ENCODE assay signal across 8 mouse cellular contexts in genomic region chr2:158153728-158154343, GRCm38 (mm10). TPM values are rescaled to one million over a fixed set of nuclear protein-coding genes. Genes with fewer than 3 reads are reported as not detected.
DNase-seq lines count a peak whose midpoint lies in the region; ATAC-seq and TF ChIP-seq lines count a peak whose summit lies in the region.

No protein-coding gene starts in this region.

- no peak for DNase-seq in kidney, adult 2 months
- DNase-seq in kidney, adult 9 months, result no peak
- DNase-seq in brain, adult 2 months (ENCODE audit: low read depth, low spot score), result peak; percentile 36
- DNase-seq in adrenal gland, postnatal 36 days, result no peak
- no peak for DNase-seq in left cerebral cortex, adult 18-20 months (ENCODE audit: low spot score in 2 of 2)

- H3K4me2 ChIP-seq in heart, embryonic 15.5 days, result peak overlapping the region; percentile 88
- peak overlapping the region; percentile 86 for H3K4me2 ChIP-seq in liver, embryonic 16.5 days (ENCODE audit: low read depth, low read length)
- peak overlapping the region; percentile 60 for H3K4me2 ChIP-seq in neural tube, embryonic 13.5 days

- WGBS in kidney, adult 2 months, result 3% methylated on average over 22 of the region's 22 CpGs
- under 1% methylated on average over 22 of the region's 22 CpGs for WGBS in heart, embryonic 15.5 days
- under 1% methylated on average over 22 of the region's 22 CpGs for WGBS in liver, embryonic 16.5 days (ENCODE audit: insufficient replicate concordance)
- 2% methylated on average over 22 of the region's 22 CpGs for WGBS in neural tube, embryonic 13.5 days

- no peak for TF ChIP-seq POLR2A in kidney, adult 2 months (IDR thresholded peaks at IDR 0.05; ENCODE audit: low read depth, low read length)

- no peak for ATAC-seq in heart, embryonic 15.5 days (replicated peaks; ENCODE audit: insufficient number of reproducible peaks, insufficient read depth, low FRiP score, low read depth)
- ATAC-seq in liver, embryonic 16.5 days (ENCODE audit: low read depth), result peak; percentile 62
- 0 out of 2 replicates have a peak, but pooled peaks have one; percentile 30 for ATAC-seq in neural tube, embryonic 13.5 days (ENCODE audit: low read depth)

- H3K4me3 ChIP-seq in kidney, adult 2 months (ENCODE audit: insufficient read depth, low read depth, low read length), result peak overlapping the region; percentile 32; the same call in 1 of the 2 replicates
- peak overlapping the region; percentile 51 for H3K4me3 ChIP-seq in heart, embryonic 15.5 days
- H3K4me3 ChIP-seq in liver, embryonic 16.5 days (ENCODE audit: low read depth, low read length), result peak overlapping the region; percentile 59
- H3K4me3 ChIP-seq in neural tube, embryonic 13.5 days, result peak overlapping the region; percentile 31

- H3K9ac ChIP-seq in heart, embryonic 15.5 days, result peak overlapping the region; percentile 55
- H3K9ac ChIP-seq in liver, embryonic 16.5 days (ENCODE audit: low read depth, low read length), result peak overlapping the region; percentile 63
- H3K9ac ChIP-seq in neural tube, embryonic 13.5 days, result peak overlapping the region; percentile 62

- no peak overlapping the region for H3K27ac ChIP-seq in kidney, adult 2 months (ENCODE audit: insufficient read depth, low read depth, low read length)
- peak overlapping the region; percentile 53; the same call in 1 of the 2 replicates for H3K27ac ChIP-seq in heart, embryonic 15.5 days
- peak overlapping the region; percentile 50 for H3K27ac ChIP-seq in liver, embryonic 16.5 days (ENCODE audit: low read length)
- peak overlapping the region; percentile 46 for H3K27ac ChIP-seq in neural tube, embryonic 13.5 days (replicated peaks)

- TF ChIP-seq CTCF in kidney, adult 2 months (conservative IDR thresholded peaks at IDR 0.05; ENCODE audit: insufficient read depth, insufficient read length, low read depth, low read length), result no peak

- H3K36me3 ChIP-seq in kidney, adult 2 months (ENCODE audit: control insufficient read depth, insufficient read depth, low read length), result no peaks in the 10 kb centered on the region
- H3K36me3 ChIP-seq in heart, embryonic 15.5 days, result no peaks in the 10 kb centered on the region
- no peaks in the 10 kb centered on the region for H3K36me3 ChIP-seq in liver, embryonic 16.5 days (ENCODE audit: control insufficient read depth, insufficient read depth)
- H3K36me3 ChIP-seq in neural tube, embryonic 13.5 days, result no peaks in the 10 kb centered on the region

- H3K9me3 ChIP-seq in heart, embryonic 15.5 days (replicated peaks), result no peaks in the 10 kb centered on the region
- H3K9me3 ChIP-seq in liver, embryonic 16.5 days (replicated peaks; ENCODE audit: control insufficient read depth, low read length), result peaks cover 2% of the 10 kb centered on the region; the same call in 1 of the 2 replicates
- 0 out of 2 replicates have a peak, but pooled peaks cover 4% of the 10 kb centered on the region for H3K9me3 ChIP-seq in neural tube, embryonic 13.5 days

- H3K4me1 ChIP-seq in kidney, adult 2 months (ENCODE audit: control insufficient read depth, insufficient read depth, low read length), result no peaks in the 10 kb centered on the region
- peaks cover 29% of the 10 kb centered on the region for H3K4me1 ChIP-seq in heart, embryonic 15.5 days (replicated peaks)
- peaks cover 26% of the 10 kb centered on the region for H3K4me1 ChIP-seq in liver, embryonic 16.5 days (ENCODE audit: control insufficient read depth, low read depth, low read length)
- H3K4me1 ChIP-seq in neural tube, embryonic 13.5 days (replicated peaks), result peaks cover 21% of the 10 kb centered on the region

- no peaks in the 10 kb centered on the region for H3K27me3 ChIP-seq in kidney, adult 2 months (replicated peaks; ENCODE audit: control insufficient read depth, insufficient read depth, low read length)
- H3K27me3 ChIP-seq in heart, embryonic 15.5 days, result no peaks in the 10 kb centered on the region
- no peaks in the 10 kb centered on the region for H3K27me3 ChIP-seq in liver, embryonic 16.5 days (ENCODE audit: control insufficient read depth, insufficient read depth, low read depth, low read length)
- H3K27me3 ChIP-seq in neural tube, embryonic 13.5 days, result no peaks in the 10 kb centered on the region

RNA-seq across cellular contexts. Expression of gene Tgm2, which starts 7.6 kb away (rescaled TPM):
- 217 and 221 TPM in 2 replicates for polyA plus RNA-seq in kidney, adult 2 months (2012; rRNA removed)
- 208 and 228 TPM in 2 replicates for polyA plus RNA-seq in heart, embryonic 15.5 days (2015; fragmentation: Nextera tagmentation; extraction: Ambion mirVana)
- 66.2 and 74.3 TPM in 2 replicates for polyA plus RNA-seq in liver, embryonic 16.5 days (2015; fragmentation: Nextera tagmentation; extraction: Ambion mirVana)
- 11.0 and 12.0 TPM in 2 replicates for polyA plus RNA-seq in neural tube, embryonic 13.5 days (2015; fragmentation: Nextera tagmentation; extraction: Ambion mirVana)
- 10 to 100 TPM; 44.6 to 85.9 TPM for total RNA-seq in adrenal gland, postnatal 36 days (2021)
- total RNA-seq in left cerebral cortex, adult 18-20 months (2021), result 10 to 100 TPM; 10.7 to 10.8 TPM
